Mouse (Mus musculus) ES-E14 (cell line): ENCODE data around the gene Mob3b. TPM values are rescaled to one million over a fixed set of nuclear protein-coding genes. Genes with fewer than 3 reads are reported as not detected.
A peak's percentile ranks its signal among the peaks of the same experiment; 100 is the strongest.

Experiments
- DNase-seq: peaks from one replicate; pipeline ENCODE4 v3.0.0-alpha.2; 2013; ENCODE audit warnings: low read depth, low spot score
- H3K27ac ChIP-seq: 2 replicates; pipeline ENCODE4 v1.5.1; 2012; ENCODE audit warnings: low read depth, mild to moderate bottlenecking, low read length, moderate library complexity, mixed read lengths; ENCODE audit not compliant: poor library complexity, insufficient read depth, severe bottlenecking
- H3K36me3 ChIP-seq: 2 replicates; pipeline ENCODE4 v1.6.1; 2012; ENCODE audit warnings: mild to moderate bottlenecking, low read length, moderate library complexity, mixed read lengths; ENCODE audit not compliant: control insufficient read depth, poor library complexity, insufficient read depth, severe bottlenecking
- H3K4me1 ChIP-seq, 2 experiments: fragments of 150-350 bp in 1 of 2; sonication (generic) in 1 of 2; 2 replicates each; pipeline ENCODE4 v1.6.1; 2012; ENCODE audit warnings: low read length in 2 of 2, mild to moderate bottlenecking in 1 of 2, mixed read lengths in 1 of 2; ENCODE audit not compliant: control insufficient read depth in 2 of 2, insufficient read depth in 2 of 2, poor library complexity in 1 of 2
- H3K4me3 ChIP-seq, 2 experiments: fragments of 150-350 bp in 1 of 2; sonication (generic) in 1 of 2; 2 replicates each; pipeline ENCODE4 v1.5.1; 2012; ENCODE audit warnings: low read length in 2 of 2, low read depth in 1 of 2, mild to moderate bottlenecking in 1 of 2, mixed read lengths in 1 of 2; ENCODE audit not compliant: insufficient read depth in 1 of 2, poor library complexity in 1 of 2, severe bottlenecking in 1 of 2
- H3K9ac ChIP-seq: 2 replicates; pipeline ENCODE4 v1.6.1; 2012; ENCODE audit warnings: low read depth, mild to moderate bottlenecking, low read length, mixed read lengths; ENCODE audit not compliant: poor library complexity, insufficient read depth, severe bottlenecking
- H3K9me3 ChIP-seq: fragments of 150-350 bp; sonication (generic); 2 replicates; pipeline ENCODE4 v1.6.1; 2012; ENCODE audit warnings: low read depth, mild to moderate bottlenecking, low read length; ENCODE audit not compliant: control insufficient read depth, insufficient read depth
- CHD2 ChIP-seq: IDR thresholded peaks from 2 replicates; pipeline ENCODE4 v1.6.1; 2014; ENCODE audit warnings: mild to moderate bottlenecking, low read depth, low read length, inconsistent platforms
- HCFC1 ChIP-seq: IDR thresholded peaks from 2 replicates; pipeline ENCODE4 v1.6.1; 2012; ENCODE audit warnings: low read length, inconsistent platforms, borderline replicate concordance; ENCODE audit not compliant: insufficient read depth
- MAFK ChIP-seq: IDR thresholded peaks from 2 replicates; pipeline ENCODE4 v1.6.1; 2014; ENCODE audit warnings: mild to moderate bottlenecking, low read depth, low read length, inconsistent platforms; ENCODE audit not compliant: insufficient read depth
- ZC3H11A ChIP-seq: IDR thresholded peaks from 2 replicates; pipeline ENCODE4 v1.6.1; 2012; ENCODE audit warnings: low read depth, mild to moderate bottlenecking, inconsistent platforms, low read length, borderline replicate concordance
- ZNF384 ChIP-seq: IDR thresholded peaks from 2 replicates; pipeline ENCODE4 v1.6.1; 2012; ENCODE audit warnings: low read depth, low read length, inconsistent platforms
- in situ Hi-C, 2 experiments: fragments of 600-800 bp; cut with MboI; formaldehyde crosslinking; loops; one replicate each; pipeline ENCODE4 v1.15.1; 2025; ENCODE audit warnings: low sequenced_read_pairs in 2 of 2, inconsistent platforms in 1 of 2; ENCODE audit not compliant: unreplicated experiment in 2 of 2
- total RNA-seq: library from RNA; depleted of rRNA; stranded (reverse); fragments of 300-350 nt; gene quantifications from 2 replicates; pipeline ENCODE4 v1.2.3, GENCODE M21; 2012

Mob3b gene
- total RNA-seq, 1 experiment = 8.3 TPM

GRCm38 (mm10) chr4:35155132-35155922 is 2.0 kb downstream of the Mob3b start:
- TF ChIP-seq HCFC1 (no peak), MAFK (no peak), ZNF384 (no peak), CHD2 (no peak), ZC3H11A (no peak; the same call in 1 of the 2 replicates)
- Histone ChIP-seq H3K9ac (peak overlapping the region; percentile 85; the same call in 1 of the 2 replicates), H3K9me3 (no peaks in the 10 kb centered on the region), H3K4me3 (peak overlapping the region; percentile 84 to 91), H3K36me3 (no peaks in the 10 kb centered on the region), H3K4me1 (no peaks in the 10 kb centered on the region), H3K27ac (no peak overlapping the region)
- peak; percentile 47 for DNase-seq
- in situ Hi-C loops = no loop called here

GRCm38 (mm10) chr4:35154051-35154450 is 3.2 kb downstream of the Mob3b start:
- H3K4me1 ChIP-seq = no peaks in the 10 kb centered on the region
- H3K27ac ChIP-seq = no peak overlapping the region
- H3K9me3 ChIP-seq = no peaks in the 10 kb centered on the region
- no peak for DNase-seq
- no peak overlapping the region for H3K9ac ChIP-seq
- H3K36me3 ChIP-seq = no peaks in the 10 kb centered on the region
- TF ChIP-seq HCFC1 = no peak
- TF ChIP-seq ZC3H11A = no peak
- no peak for TF ChIP-seq ZNF384
- no peak for TF ChIP-seq CHD2
- no peak for TF ChIP-seq MAFK
- no peak overlapping the region for H3K4me3 ChIP-seq
- in situ Hi-C loops = no loop called here

- in situ Hi-C loops = no loop called here
- no peak within 1 kb of the TSS for H3K27ac ChIP-seq
Measured at GRCm38 (mm10) chr4:35151756-35152155, 5.5 kb downstream of the Mob3b start, which contains the start of gene Ifnk. TSS of gene Ifnk (plus strand) at chr4:35152056.

GRCm38 (mm10) chr4:35150706-35151105 is 6.6 kb downstream of the Mob3b start:
- Histone ChIP-seq H3K4me3 (no peak overlapping the region), H3K27ac (no peak overlapping the region), H3K36me3 (no peaks in the 10 kb centered on the region), H3K9ac (no peak overlapping the region), H3K9me3 (no peaks in the 10 kb centered on the region), H3K4me1 (no peaks in the 10 kb centered on the region)
- in situ Hi-C loops = no loop called here
- no peak for TF ChIP-seq CHD2
- TF ChIP-seq HCFC1 = no peak
- no peak for TF ChIP-seq ZC3H11A
- no peak for TF ChIP-seq ZNF384
- no peak for TF ChIP-seq MAFK
- DNase-seq = no peak

More at GRCm38 (mm10) chr4:35151756-35152155, 5.5 kb downstream of the Mob3b start, which contains the start of gene Ifnk:
- Histone ChIP-seq H3K4me1 (no peaks in the 10 kb centered on the region), H3K36me3 (no peaks in the 10 kb centered on the region), H3K4me3 (no peak within 1 kb of the TSS), H3K9me3 (no peaks in the 10 kb centered on the region), H3K9ac (no peak within 1 kb of the TSS)
- TF ChIP-seq ZNF384 (no peak), ZC3H11A (no peak), HCFC1 (no peak), MAFK (no peak), CHD2 (no peak)
- DNase-seq = no peak
